In the genomic region with DNA sequence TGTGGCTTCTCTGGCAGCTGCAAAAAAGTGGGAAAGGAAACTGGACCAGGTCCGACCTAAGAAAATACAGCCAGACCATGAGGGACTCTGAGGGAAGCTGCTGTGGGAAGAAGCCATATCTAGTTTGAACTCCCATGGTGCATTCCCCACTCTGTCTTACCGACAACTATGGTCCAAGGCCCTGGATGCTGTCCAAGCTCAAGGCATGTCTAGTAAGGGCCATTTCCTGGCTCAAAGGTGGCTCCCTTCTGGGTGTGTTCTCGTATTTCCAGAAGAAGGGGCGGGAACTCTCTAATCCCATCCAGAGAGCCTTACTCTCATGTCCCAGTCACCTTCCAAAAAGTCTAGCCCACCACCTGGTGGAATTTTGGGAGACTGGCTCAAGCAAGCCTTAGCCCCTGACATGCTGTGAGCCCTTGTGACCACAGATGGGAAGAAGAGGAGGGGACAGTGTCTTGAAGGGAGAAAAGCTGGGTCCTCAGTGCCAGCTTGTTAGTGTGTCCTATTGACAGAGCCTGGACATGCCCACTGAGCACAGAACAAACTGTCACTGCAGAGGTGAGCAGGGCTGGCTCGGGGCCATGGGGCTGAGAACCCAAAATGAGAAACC, we compare ENCODE assay signal across 10 mouse cellular contexts. TPM values are rescaled to one million over a fixed set of nuclear protein-coding genes. Genes with fewer than 3 reads are reported as not detected.
DNase-seq lines count a peak whose midpoint lies in the region; ATAC-seq and TF ChIP-seq lines count a peak whose summit lies in the region.
"Had no signal": no experiment of that assay in that cellular context is flagged by ENCODE, and none has a peak within 500 bp of the region (broad histone marks: within the 10 kb centered on the region; RNA-seq: fewer than 3 reads in every experiment).

No protein-coding gene starts in this region.

- intact Hi-C loops in left cerebral cortex, postnatal 10 days (cut with DNase I): no loop called here

- DNase-seq in adrenal gland, postnatal 36 days: peak; percentile 42 to 54
- no peak for DNase-seq in adrenal gland, adult 8-10 months
- peak; percentile 35 for DNase-seq in liver, adult 2 months (ENCODE audit: extremely low read depth, low read depth, low spot score)
- DNase-seq in liver (no peak), MN1 (ENCODE audit: low spot score) (no peak)
- no peak for DNase-seq in left cerebral cortex, postnatal 10 days (ENCODE audit: extremely low spot score in 1 of 2, low spot score in 2 of 2)
- DNase-seq: B cell, adult 2 months; cerebellum, adult 8-10 months had no signal

- no peaks in the 10 kb centered on the region for H3K9me3 ChIP-seq in intestine, postnatal 0 days (ENCODE audit: control insufficient read depth)
- H3K9me3 ChIP-seq in midbrain, embryonic 16.5 days (replicated peaks; ENCODE audit: control insufficient read depth, low read length, poor library complexity, severe bottlenecking): no peaks in the 10 kb centered on the region

- no peaks in the 10 kb centered on the region for H3K27me3 ChIP-seq in liver, adult 2 months (ENCODE audit: control insufficient read depth, insufficient read depth, low read length)
- H3K27me3 ChIP-seq in intestine, postnatal 0 days (replicated peaks; ENCODE audit: control insufficient read depth, insufficient read depth, low read length): no peaks in the 10 kb centered on the region
- H3K27me3 ChIP-seq in midbrain, embryonic 16.5 days (ENCODE audit: control insufficient read depth, insufficient read depth, low read depth, low read length): no peaks in the 10 kb centered on the region

- peak overlapping the region; percentile 22 for H3K9ac ChIP-seq in liver, adult 2 months (ENCODE audit: low read depth, low read length)
- no peak overlapping the region for H3K9ac ChIP-seq in intestine, postnatal 0 days (ENCODE audit: low read depth, low read length)
- H3K9ac ChIP-seq in midbrain, embryonic 16.5 days (ENCODE audit: low read depth, low read length): peak overlapping the region; percentile 26; the same call in 1 of the 2 replicates

- no peak overlapping the region for H3K4me3 ChIP-seq in liver, adult 2 months (ENCODE audit: insufficient read depth, low read depth, low read length)
- H3K4me3 ChIP-seq in intestine, postnatal 0 days (ENCODE audit: low read depth, low read length): no peak overlapping the region
- H3K4me3 ChIP-seq in midbrain, embryonic 16.5 days (ENCODE audit: low read depth, low read length): no peak overlapping the region

- H3K36me3 ChIP-seq in liver, adult 2 months (ENCODE audit: control insufficient read depth, insufficient read depth, low read length): peaks cover 14% of the 10 kb centered on the region
- H3K36me3 ChIP-seq in intestine, postnatal 0 days (ENCODE audit: control insufficient read depth, insufficient read depth): peaks cover 38% of the 10 kb centered on the region
- peaks cover 20% of the 10 kb centered on the region for H3K36me3 ChIP-seq in midbrain, embryonic 16.5 days (ENCODE audit: control insufficient read depth, insufficient read depth, low read length)

- no peak for TF ChIP-seq CTCF in liver, adult 2 months (IDR thresholded peaks at IDR 0.05; ENCODE audit: low read depth, low read length)
- no peak for TF ChIP-seq CTCF in intestine, postnatal 0 days (IDR thresholded peaks at IDR 0.05; ENCODE audit: low read depth)

- H3K27ac ChIP-seq in liver, adult 2 months (replicated peaks; ENCODE audit: insufficient read depth, low read depth, low read length): peak overlapping the region; percentile 26
- no peak overlapping the region for H3K27ac ChIP-seq in intestine, postnatal 0 days (ENCODE audit: low read depth, low read length)
- no peak overlapping the region for H3K27ac ChIP-seq in midbrain, embryonic 16.5 days (ENCODE audit: low read length)

- peaks cover 21% of the 10 kb centered on the region; the same call in 1 of the 2 replicates for H3K79me2 ChIP-seq in liver, adult 2 months (ENCODE audit: control insufficient read depth, insufficient read depth, low read length)

- 33% methylated on average over 5 of the region's 5 CpGs for WGBS in liver, adult 2 months
- WGBS in intestine, postnatal 0 days: 44% methylated on average over 5 of the region's 5 CpGs
- WGBS in midbrain, embryonic 16.5 days: 67% methylated on average over 5 of the region's 5 CpGs

- peaks cover 11% of the 10 kb centered on the region for H3K4me1 ChIP-seq in liver, adult 2 months (ENCODE audit: control insufficient read depth, insufficient read depth, low read length)
- H3K4me1 ChIP-seq in intestine, postnatal 0 days (replicated peaks; ENCODE audit: control insufficient read depth, insufficient read depth, low read length): peaks cover 11% of the 10 kb centered on the region
- peaks cover 45% of the 10 kb centered on the region for H3K4me1 ChIP-seq in midbrain, embryonic 16.5 days (ENCODE audit: control insufficient read depth, insufficient read depth, low read length)

- ATAC-seq in intestine, postnatal 0 days: no peak
- ATAC-seq in midbrain, embryonic 16.5 days: no peak

- no peak for TF ChIP-seq POLR2A in liver, adult 2 months (IDR thresholded peaks at IDR 0.05; ENCODE audit: extremely low read depth, insufficient read depth, low read length)

- H3K4me2 ChIP-seq in intestine, postnatal 0 days (replicated peaks; ENCODE audit: low read depth): peak overlapping the region; percentile 92
- H3K4me2 ChIP-seq in midbrain, embryonic 16.5 days (ENCODE audit: low read length): no peak overlapping the region; the same call in 1 of the 2 replicates

RNA-seq across cellular contexts. Expression of a gene that starts 2.6 kb away (rescaled TPM):
- 10 to 100 TPM; 23.7 to 25.5 TPM for total RNA-seq in adrenal gland, postnatal 36 days (2021)
- total RNA-seq in adrenal gland, adult 8-10 months (2022): 10 to 100 TPM; 23.2 to 38.7 (median 31.3) TPM
- 12.4 and 13.4 TPM in 2 replicates for total RNA-seq in liver, adult 2 months (2014; rRNA removed)
- 14.4 and 22.4 TPM in 2 replicates for polyA plus RNA-seq in liver, adult 2 months (2012; rRNA removed)
- polyA plus RNA-seq in intestine, postnatal 0 days (2015; fragmentation: Nextera tagmentation; extraction: Ambion mirVana): 8.9 and 9.7 TPM in 2 replicates
- 19.5 and 22.3 TPM in 2 replicates for polyA plus RNA-seq in midbrain, embryonic 16.5 days (2015; fragmentation: Nextera tagmentation; extraction: Ambion mirVana)
- 10 to 100 TPM; 22.0 to 22.7 TPM for total RNA-seq in left cerebral cortex, postnatal 10 days (2021)

RNA-seq across cellular contexts. Expression of a gene that starts 26.0 kb away (rescaled TPM):
- total RNA-seq in adrenal gland, postnatal 36 days (2021): 10 to 100 TPM; 20.0 to 21.8 TPM
- total RNA-seq in adrenal gland, adult 8-10 months (2022): 10 to 100 TPM; 18.8 to 28.5 (median 26.2) TPM
- 7.8 and 8.1 TPM in 2 replicates for total RNA-seq in liver, adult 2 months (2014; rRNA removed)
- 2.0 and 2.7 TPM in 2 replicates for polyA plus RNA-seq in liver, adult 2 months (2012; rRNA removed)
- 15.8 and 16.7 TPM in 2 replicates for polyA plus RNA-seq in intestine, postnatal 0 days (2015; fragmentation: Nextera tagmentation; extraction: Ambion mirVana)
- 107 and 115 TPM in 2 replicates for polyA plus RNA-seq in midbrain, embryonic 16.5 days (2015; fragmentation: Nextera tagmentation; extraction: Ambion mirVana)
- total RNA-seq in left cerebral cortex, postnatal 10 days (2021): 10 to 100 TPM; 66.5 to 67.4 TPM

RNA-seq across cellular contexts. Expression of a gene that starts 26.0 kb away (rescaled TPM):
- total RNA-seq in adrenal gland, postnatal 36 days (2021): under 1 TPM; 0.10 to 0.26 TPM
- under 1 TPM; 0.21 to 0.59 (median 0.46) TPM for total RNA-seq in adrenal gland, adult 8-10 months (2022)
- under 0.01 TPM in 1 of 2 replicates, not detected in the other for total RNA-seq in liver, adult 2 months (2014; rRNA removed)
- 0.04 TPM in 2 replicates for polyA plus RNA-seq in liver, adult 2 months (2012; rRNA removed)
- 0.08 and 0.12 TPM in 2 replicates for polyA plus RNA-seq in intestine, postnatal 0 days (2015; fragmentation: Nextera tagmentation; extraction: Ambion mirVana)
- 1.3 and 2.1 TPM in 2 replicates for polyA plus RNA-seq in midbrain, embryonic 16.5 days (2015; fragmentation: Nextera tagmentation; extraction: Ambion mirVana)
- total RNA-seq in left cerebral cortex, postnatal 10 days (2021): 1 to 10 TPM; 2.8 to 3.7 TPM

RNA-seq across cellular contexts. Expression of a gene that starts 31.8 kb away (rescaled TPM):
- 1 to 10 TPM; 4.5 to 5.8 TPM for total RNA-seq in adrenal gland, postnatal 36 days (2021)
- total RNA-seq in adrenal gland, adult 8-10 months (2022): 10 to 100 TPM in 2 of 4 experiments, 1 to 10 TPM in 2; 3.3 to 12.2 (median 7.8) TPM
- 0.37 and 1.1 TPM in 2 replicates for total RNA-seq in liver, adult 2 months (2014; rRNA removed)
- not detected in 2 replicates for polyA plus RNA-seq in liver, adult 2 months (2012; rRNA removed)
- polyA plus RNA-seq in intestine, postnatal 0 days (2015; fragmentation: Nextera tagmentation; extraction: Ambion mirVana): 6.9 and 7.8 TPM in 2 replicates
- polyA plus RNA-seq in midbrain, embryonic 16.5 days (2015; fragmentation: Nextera tagmentation; extraction: Ambion mirVana): 345 and 399 TPM in 2 replicates
- 100 to 1,000 TPM; 172 to 180 TPM for total RNA-seq in left cerebral cortex, postnatal 10 days (2021)

RNA-seq across cellular contexts. Expression of a gene that starts 41.8 kb away (rescaled TPM):
- 100 to 1,000 TPM; 173 to 181 TPM for total RNA-seq in adrenal gland, postnatal 36 days (2021)
- 100 to 1,000 TPM; 179 to 200 (median 190) TPM for total RNA-seq in adrenal gland, adult 8-10 months (2022)
- 63.7 and 78.6 TPM in 2 replicates for total RNA-seq in liver, adult 2 months (2014; rRNA removed)
- 122 and 134 TPM in 2 replicates for polyA plus RNA-seq in liver, adult 2 months (2012; rRNA removed)
- polyA plus RNA-seq in intestine, postnatal 0 days (2015; fragmentation: Nextera tagmentation; extraction: Ambion mirVana): 113 and 117 TPM in 2 replicates
- polyA plus RNA-seq in midbrain, embryonic 16.5 days (2015; fragmentation: Nextera tagmentation; extraction: Ambion mirVana): 550 and 556 TPM in 2 replicates
- 100 to 1,000 TPM; 471 to 480 TPM for total RNA-seq in left cerebral cortex, postnatal 10 days (2021)

Comparison
In these comparisons a context has a peak if more than half of its experiments do, and no peak if none do; other contexts are left out.
1. DNase-seq: peak in adrenal gland, postnatal 36 days (2 of 2) and liver, adult 2 months (single experiment); none in adrenal gland, adult 8-10 months (single experiment), liver (single experiment), left cerebral cortex, postnatal 10 days (0 of 2) and MN1 (single experiment).